Mouse (Mus musculus) adrenal gland, adult (tissue): Measurements from ENCODE around the gene Sprn.
A peak's percentile ranks its signal among the peaks of the same experiment; 100 is the strongest.

Experiments
- DNase-seq, 2 experiments: peaks; one replicate each; pipeline ENCODE4 v3.0.0; 2022 to 2023; ENCODE audit warnings: low spot score in 1 of 2; ENCODE audit not compliant: inconsistent age in 2 of 2

The Sprn gene

GRCm38 (mm10) chr7:140154218-140154927, at the start of gene Sprn:
Gene Sprn, minus strand, starts transcription at chr7:140154877.
- DNase-seq: no peak

DNA sequence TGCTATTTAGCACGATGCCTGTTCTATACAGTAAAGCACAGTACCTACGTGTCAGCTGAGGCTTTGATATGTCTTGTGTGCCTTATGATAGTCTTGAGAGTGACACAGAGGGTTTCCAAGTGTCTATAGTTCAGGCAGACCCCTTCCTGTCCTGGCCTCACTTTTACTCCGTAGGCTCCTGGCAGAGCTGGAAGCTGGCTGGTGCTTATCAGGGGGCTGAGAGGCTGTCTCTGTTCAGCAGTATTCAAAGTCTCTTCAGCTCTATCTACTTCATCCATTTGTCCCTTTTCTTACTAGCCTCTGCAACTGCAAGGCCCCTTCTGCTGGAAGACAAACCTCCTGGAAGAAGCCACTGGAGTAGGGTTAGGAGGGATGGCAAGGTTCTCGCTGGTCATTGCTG, 46.4 kb upstream of the Sprn start:
- no peak for DNase-seq

GRCm38 (mm10) chr7:140196002-140196401, 41.3 kb upstream of the Sprn start:
- no peak for DNase-seq

DNA sequence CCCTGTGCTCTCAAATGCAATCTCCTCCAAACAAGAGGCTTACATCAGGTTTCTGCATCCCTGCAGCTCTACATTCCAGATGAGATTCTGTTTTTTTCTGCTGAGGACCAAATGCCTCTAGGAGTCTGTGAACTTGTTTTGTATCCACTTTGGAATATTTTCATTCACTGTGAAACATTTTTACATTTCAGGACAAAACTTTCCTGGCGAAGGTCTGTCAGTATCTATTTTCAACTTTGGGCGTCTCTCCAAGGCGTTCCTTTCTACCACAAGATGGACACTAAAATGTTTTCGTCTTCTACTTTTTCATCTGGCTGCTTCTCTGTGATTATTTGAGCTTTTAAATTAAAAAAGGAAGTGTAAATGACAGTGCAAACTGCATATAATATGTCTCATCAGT, 39.4 kb upstream of the Sprn start:
- no peak for DNase-seq

DNA sequence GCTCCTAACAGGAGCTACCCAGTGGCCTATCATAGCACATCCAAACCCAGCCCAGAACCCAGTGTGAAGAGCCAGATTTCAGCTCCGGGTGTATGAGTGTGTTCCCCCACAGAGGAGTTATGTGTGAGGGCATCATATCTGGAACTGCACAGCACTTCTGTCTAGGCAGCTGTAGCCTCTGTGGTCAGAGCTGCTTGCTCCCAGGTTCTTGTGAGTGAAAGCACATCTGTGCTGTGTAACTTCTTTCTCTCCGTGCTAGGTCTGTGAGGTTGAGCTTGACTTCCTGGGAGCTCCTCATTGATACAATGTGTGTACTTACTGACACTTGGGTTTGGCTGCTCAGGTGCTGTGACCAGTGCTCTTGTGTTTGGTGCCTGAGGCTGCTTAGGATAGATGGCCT, 38.2 kb upstream of the Sprn start:
- DNase-seq: no peak

GRCm38 (mm10) chr7:140192445-140192844, 37.8 kb upstream of the Sprn start:
- no peak for DNase-seq

DNA sequence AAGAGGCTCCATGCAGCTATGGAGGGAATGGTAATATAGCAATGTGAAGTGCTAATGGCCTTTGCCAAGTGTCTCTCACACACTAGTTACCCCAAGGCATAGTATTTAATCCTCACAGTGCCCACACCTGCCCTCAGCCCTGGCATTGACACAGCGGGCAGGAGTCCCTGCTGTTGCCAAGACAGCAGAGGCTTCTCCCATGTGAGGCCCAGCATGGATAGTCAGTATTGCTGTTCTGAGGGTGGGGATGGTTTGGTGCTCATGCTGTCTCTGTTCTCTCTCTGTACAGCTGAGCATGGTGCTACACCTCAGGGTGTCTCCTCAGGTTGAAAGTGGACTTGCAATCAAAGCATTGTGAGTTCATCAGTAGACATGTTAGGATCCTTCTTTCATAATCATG, 35.8 kb upstream of the Sprn start:
- DNase-seq: no peak

DNA sequence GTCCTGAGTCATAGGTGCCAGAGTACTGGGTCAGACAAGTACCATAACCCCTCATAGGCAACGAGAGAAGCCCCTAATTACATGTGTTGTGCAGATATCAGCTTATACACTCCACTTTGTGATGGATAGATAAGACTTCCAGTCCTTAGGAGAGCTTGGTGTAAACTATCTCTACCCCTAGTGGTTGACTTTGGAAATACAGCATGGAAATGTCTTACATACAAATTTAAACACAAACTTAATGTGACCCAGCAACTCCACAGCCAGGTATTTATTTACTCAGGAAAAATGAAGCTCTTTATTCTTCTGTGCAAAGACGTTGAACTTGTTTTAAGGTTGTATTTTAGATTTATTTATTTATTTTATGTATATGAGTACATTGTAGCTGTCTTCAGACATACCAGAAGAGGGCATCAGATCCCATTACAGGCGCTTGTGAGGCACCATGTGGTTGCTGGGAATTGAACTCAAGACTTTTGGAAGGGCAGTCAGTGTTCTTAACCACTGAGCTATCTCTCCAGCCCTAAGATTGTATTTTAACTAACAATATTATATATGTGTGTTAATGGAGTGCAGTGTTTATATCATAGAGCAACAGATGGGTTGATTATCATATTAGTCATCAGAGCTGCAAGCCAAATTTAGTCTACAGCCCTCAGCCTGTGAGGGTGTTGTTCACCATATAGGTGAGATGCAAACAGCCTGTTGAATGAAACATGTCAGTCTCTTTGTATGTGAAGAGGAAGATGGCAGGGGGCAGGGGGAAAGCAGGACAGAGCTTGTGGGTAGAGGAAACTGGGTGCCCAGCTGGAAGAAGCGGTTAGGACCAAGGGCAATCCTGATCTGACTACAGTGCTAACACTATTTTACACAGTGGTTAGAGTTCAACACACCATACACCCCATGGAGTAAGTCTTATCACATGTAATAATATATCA, 34.0 kb upstream of the Sprn start:
- peak in 1 of 2 experiments; percentile 48 for DNase-seq

DNA sequence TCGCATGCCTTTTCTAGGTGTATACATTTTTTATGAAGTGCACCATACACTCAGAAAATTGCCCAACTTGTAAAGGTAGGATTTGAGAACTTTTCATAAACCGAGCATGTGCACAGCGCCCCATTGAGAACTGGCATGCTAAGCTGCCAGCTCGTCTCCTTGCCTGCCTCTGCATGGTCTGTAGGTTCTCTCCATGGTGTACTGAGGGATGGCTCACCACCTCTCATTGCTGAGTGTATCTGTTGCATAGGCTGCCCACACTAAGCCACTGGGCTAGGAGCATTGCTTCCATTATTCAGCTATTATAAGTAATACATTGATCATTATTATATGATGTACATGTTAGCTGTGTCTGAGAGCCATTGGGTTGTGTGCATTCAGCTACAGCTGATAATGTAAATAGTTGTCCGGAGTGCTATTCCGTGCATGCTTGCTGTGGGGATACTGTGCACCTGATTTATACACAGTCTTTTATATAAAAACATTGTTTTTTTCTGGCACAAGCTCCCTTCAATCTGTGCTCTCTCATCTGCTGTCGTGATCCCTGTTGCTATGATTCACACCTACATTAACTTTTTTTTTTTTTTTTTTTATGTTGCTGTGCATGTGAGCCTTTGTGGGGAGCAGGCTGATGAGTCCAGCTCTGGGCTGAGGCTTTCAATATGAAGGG, 33.2 kb upstream of the Sprn start:
- no peak for DNase-seq

- DNase-seq: peak in 1 of 2 experiments; percentile 42
Measured at GRCm38 (mm10) chr7:140186646-140187620, 32.3 kb upstream of the Sprn start.

- DNase-seq: no peak
Measured at GRCm38 (mm10) chr7:140184206-140184605, 29.5 kb upstream of the Sprn start.

GRCm38 (mm10) chr7:140180692-140181091, 26.0 kb upstream of the Sprn start:
- DNase-seq: no peak

- no peak for DNase-seq
Measured at GRCm38 (mm10) chr7:140179176-140179575, 24.5 kb upstream of the Sprn start.

DNA sequence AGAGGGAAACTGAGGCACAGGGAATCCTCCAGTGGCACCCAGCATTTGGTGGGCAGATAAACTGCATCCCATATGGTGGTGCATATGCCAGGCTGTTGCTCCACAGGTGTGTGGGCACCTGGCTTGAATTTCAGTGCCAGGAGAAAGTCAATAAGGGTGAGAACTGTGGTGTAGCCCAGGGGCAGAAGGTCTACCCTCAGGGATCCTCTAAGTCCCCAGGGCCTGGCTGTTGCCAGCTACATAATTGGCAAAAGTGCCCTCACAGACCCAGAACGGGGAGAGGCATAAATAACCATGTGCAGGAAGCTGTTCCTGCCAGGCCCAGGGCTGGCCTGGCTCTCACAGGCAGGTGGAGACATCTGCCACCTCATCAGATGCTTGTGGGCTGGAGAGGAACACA, 18.3 kb upstream of the Sprn start, which contains the start of gene Olfr523:
Olfr523 (plus strand) TSS at position 282 of the 400 bp plus-strand sequence.
- DNase-seq: no peak

- no peak for DNase-seq
Measured at GRCm38 (mm10) chr7:140170863-140171262, 16.2 kb upstream of the Sprn start.

- no peak for DNase-seq
Measured at GRCm38 (mm10) chr7:140169386-140169785, 14.7 kb upstream of the Sprn start.

DNA sequence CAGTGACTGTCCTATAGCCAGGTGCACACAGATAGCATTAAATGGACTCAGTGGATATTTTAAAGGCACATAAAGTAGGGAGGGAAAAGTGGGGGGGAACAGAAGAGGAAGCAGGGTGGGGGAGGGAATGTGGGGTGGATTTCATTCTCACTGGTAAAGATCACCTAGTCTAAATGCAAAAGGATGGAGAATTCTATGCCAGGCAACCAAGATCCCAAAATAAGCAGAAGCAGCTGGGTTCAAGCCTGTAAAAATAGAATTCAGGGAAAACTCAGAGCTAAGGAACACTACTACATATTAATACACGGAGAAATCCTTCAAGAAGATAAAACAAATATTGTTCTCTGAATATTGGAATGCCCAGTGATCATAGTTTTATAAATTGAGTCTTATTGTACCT, 13.3 kb upstream of the Sprn start:
- no peak for DNase-seq

DNA sequence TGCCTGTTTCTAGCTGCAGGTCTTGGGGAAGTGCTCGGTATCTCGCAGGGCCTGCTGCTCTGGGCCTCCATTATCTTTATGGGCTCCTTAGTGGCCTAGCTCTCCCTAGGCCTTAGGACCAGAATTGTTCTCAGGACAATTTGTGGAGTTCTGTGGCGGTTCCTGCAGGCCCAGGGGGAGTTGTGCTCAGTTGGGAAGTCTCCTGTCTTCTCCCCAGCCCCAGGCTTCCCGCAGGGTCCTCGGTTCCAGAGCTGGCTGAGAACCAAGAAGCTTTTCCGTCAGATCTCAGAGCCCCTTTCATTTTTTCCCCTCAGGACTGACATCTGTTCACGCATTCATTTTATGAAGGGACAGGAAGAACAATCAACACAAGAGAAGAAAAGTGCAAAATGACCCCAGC, 10.0 kb upstream of the Sprn start, which contains the start of gene Olfr522:
Olfr522 (minus strand) TSS at position 101 of the 400 bp plus-strand sequence.
- DNase-seq: no peak

DNA sequence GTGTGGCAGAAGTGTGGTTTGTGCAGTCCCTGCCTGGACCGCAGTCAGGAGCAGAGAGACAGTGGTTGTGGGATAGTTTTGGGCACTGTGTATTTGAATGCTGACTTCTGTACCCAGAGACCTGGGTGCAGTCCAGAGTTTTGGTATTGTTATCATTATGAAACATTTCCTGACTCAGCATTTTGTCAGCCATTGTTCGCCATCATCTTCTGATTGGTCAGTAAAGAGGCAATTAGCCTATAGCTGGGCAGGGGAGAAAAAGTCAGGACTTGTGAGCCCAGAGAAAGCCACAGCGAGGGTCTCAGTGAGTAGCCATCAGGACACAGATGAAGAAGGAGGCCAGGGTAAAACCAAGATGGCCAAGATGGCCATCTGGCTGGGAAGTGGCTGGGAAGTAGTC, 5.7 kb upstream of the Sprn start:
- DNase-seq: no peak

- no peak for DNase-seq
Measured at GRCm38 (mm10) chr7:140153829-140154217, 854 bp downstream of the Sprn start.
